Mouse (Mus musculus) right cerebral cortex, adult 18-20 months (tissue): ENCODE measurements around the gene Dpf3.

Source experiments
- DNase-seq: peaks from one replicate; pipeline ENCODE4 v3.0.0; 2022; ENCODE audit warnings: mixed read lengths

Dpf3 gene

DNA sequence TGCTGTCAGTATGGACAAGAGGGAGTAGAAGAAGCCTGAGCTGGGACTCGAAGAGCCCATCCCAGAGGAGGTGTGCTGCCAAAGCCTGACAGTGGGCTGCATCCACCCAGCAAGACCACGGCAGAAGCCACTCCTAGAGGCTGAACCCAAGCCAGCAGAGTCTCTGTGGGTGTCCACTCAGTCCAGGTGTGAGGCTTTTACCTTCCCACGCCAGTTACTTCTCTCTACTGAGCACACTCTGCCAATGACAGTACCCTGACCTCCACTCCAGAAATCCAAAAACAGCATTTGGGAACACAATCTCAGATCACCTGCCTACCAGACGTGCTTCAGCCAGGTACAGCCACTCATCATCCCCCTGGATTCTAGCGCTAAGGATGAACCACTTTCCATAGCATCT, 280.0 kb downstream of the Dpf3 start:
- no peak for DNase-seq

- no peak for DNase-seq
Observed at GRCm38 (mm10) chr12:83206866-83207265, 280.6 kb downstream of the Dpf3 start.

DNA sequence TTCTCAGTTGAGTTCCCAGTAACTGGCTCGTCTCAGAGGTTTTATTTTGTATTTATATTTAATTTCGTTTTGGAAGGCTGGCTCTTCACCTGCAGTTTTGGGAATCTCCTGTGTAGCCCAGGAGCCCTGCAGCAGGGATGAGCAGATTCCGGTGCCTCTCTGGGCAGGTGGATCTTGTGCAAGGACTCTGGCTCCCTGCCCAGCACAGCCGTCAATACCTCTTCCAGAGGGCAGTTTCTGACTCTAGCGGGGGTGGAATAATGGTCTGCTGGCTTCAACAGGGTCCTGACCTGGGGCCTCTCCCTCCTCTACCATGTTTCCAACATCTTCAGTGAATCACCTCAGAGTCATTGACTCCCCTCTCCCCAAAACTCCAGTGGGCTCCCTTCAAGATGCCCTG, 283.2 kb downstream of the Dpf3 start:
- no peak for DNase-seq

DNA sequence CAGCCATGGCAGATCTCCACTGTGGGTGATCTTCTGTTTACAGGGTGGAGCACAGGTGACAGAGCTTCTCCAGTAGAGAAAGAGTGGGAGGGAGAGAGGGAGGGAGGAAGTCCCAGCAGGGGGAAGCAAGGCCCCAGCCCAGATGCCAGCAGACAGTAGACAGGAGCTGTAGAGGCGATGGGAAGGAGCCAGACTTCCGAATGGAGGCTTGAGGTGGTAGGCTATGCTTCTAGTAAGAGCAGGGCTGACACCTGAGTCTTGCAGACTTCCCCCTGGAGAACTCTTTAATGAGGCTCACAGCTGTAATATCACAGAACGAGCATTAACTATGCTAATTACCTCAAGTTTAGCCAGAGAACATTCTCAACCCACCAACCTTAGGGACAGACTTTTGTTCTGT, 285.8 kb downstream of the Dpf3 start:
- no peak for DNase-seq

GRCm38 (mm10) chr12:83180561-83180960, 307.0 kb downstream of the Dpf3 start:
- DNase-seq = no peak

DNA sequence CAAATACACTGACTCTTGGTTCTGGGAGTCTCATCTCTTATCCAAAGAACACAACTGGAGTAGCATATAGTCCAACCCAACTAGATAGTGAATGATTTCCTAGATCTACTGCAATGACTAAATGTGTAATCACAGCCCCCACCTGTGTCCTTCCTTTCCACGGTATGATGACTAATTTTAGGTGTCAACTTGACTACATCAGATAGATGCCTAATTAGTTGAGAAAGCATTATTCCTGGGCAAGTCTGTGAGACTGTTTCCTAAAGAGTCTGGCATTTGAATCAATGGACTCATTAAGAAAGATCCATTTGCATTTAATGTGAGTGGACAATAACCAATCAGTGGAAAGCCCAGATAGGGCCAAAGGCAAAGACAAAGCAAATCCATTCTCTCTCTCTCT, 307.7 kb downstream of the Dpf3 start:
- no peak for DNase-seq

GRCm38 (mm10) chr12:83178770-83179169, 308.7 kb downstream of the Dpf3 start:
- DNase-seq = no peak

DNA sequence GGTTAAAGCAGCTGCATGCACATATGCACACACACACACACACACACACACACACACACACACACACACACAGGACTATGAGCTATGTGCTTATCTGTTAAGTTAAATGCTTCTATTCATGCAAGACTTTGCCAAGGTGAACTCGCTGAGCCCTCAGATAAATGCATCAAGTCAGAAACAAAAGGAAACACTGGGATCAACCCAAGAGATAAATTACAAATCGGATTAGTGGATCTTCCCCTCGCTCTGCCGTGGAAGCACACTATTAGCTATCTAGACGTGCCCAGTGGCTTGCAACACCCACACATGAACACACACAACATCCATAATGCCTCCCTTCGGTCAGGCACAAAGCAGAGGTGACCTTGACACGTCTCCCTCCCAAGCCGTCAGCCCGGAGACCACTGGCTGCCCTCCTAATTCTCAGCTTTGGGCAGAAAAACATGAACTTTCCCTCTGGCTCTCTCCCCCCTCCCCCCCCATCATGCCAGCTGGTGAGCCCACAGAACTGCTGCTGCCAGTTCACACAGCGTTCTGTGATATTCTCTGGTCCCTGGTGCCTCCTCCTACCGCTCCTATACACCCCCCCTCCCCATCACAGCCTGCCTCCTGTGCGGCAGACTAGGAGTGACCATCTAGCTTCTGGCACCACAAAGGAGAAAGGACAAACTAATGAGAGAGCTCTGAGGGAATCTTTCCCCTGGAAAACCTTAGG, 317.9 kb downstream of the Dpf3 start:
- peak; percentile 68 for DNase-seq

DNA sequence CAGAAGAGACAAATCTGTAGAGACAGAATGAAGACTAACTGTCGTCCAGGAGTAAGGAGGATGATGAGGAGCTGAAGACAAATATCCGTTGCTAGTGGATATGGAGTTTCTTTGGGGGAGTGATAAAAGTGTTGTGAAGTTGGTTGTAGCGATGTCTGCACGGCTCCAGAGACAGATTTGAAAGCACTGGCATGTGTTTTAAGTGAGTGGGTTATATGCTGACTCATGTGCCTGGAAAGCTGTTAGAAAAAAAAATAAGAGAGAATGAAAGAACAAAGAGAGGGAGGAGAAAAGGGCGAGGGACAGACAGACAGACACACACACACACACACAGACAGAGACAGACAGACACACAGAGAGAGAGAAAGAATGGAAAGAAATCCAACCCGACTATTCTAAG, 319.2 kb downstream of the Dpf3 start:
- peak; percentile 43 for DNase-seq

DNA sequence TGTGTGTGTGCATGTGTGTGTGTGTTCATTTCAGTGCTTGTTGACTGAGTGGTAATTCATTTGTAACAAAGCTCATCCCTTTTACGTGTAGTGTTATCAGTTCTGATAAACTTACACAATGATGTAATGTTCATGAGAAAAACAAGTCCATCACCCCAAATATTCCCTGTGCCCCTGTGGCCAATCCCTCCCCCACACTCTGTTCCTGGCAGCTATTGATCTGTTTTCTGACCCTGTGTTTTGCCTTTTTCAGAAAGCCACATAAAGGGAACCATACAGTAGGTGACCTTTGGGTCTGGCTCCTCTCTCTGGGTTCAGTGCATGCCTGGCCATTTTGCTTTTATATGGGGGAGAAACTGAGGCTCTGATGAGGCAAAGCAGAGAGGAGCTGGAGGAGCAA, 322.5 kb downstream of the Dpf3 start:
- no peak for DNase-seq
